ENCODE assay signal across 8 mouse cellular contexts in genomic region chr14:52008321-52009203, GRCm38 (mm10). TPM values are rescaled to one million over a fixed set of nuclear protein-coding genes. Genes with fewer than 3 reads are reported as not detected.
DNase-seq lines count a peak whose midpoint lies in the region; ATAC-seq and TF ChIP-seq lines count a peak whose summit lies in the region.

No protein-coding gene starts in this region.

- no peak overlapping the region for H3K27ac ChIP-seq in MEL (ENCODE audit: control insufficient read depth, low read depth, low read length)
- H3K27ac ChIP-seq in lung, embryonic 16.5 days (ENCODE audit: low read length), result no peak overlapping the region
- H3K27ac ChIP-seq in thymus, adult 2 months (ENCODE audit: control insufficient read depth, insufficient read depth, low read length), result peak overlapping the region; percentile 82

- no peaks in the 10 kb centered on the region for H3K79me2 ChIP-seq in MEL (ENCODE audit: control insufficient read depth, insufficient read depth, low read length, poor library complexity)

- no peak overlapping the region for H3K4me2 ChIP-seq in lung, embryonic 16.5 days (ENCODE audit: low read depth, low read length)

- no peak overlapping the region for H3K9ac ChIP-seq in MEL (ENCODE audit: control insufficient read depth, low read depth, low read length, poor library complexity, severe bottlenecking)
- no peak overlapping the region for H3K9ac ChIP-seq in lung, embryonic 16.5 days (ENCODE audit: low read length)

- no peak overlapping the region for H3K4me3 ChIP-seq in MEL (ENCODE audit: control insufficient read depth in 1 of 2, insufficient read depth in 1 of 2, low read depth in 2 of 2, low read length in 2 of 2)
- H3K4me3 ChIP-seq in lung, embryonic 16.5 days (ENCODE audit: low read length), result no peak overlapping the region
- peak overlapping the region; percentile 49 for H3K4me3 ChIP-seq in thymus, adult 2 months (ENCODE audit: control insufficient read depth, insufficient read depth, low read length)

- TF ChIP-seq EP300 in MEL (IDR thresholded peaks at IDR 0.05; ENCODE audit: low read depth in 1 of 2, low read length in 2 of 2), result no peak

- DNase-seq in MEL (ENCODE audit: low read depth, low spot score), result peak; percentile 86
- DNase-seq in cerebellum, adult 8-10 months, result peak; percentile 96
- peak; percentile 92 for DNase-seq in forelimb bud, embryonic 11.5 days (ENCODE audit: low read depth, low spot score)
- peak; percentile 95 for DNase-seq in heart, postnatal 4 days
- peak; percentile 86 for DNase-seq in layer of hippocampus, adult 9-11 months
- DNase-seq in ovary, postnatal 10 days (ENCODE audit: low spot score), result peak; percentile 82
- peak; percentile 95 for DNase-seq in thymus, adult 2 months

- H3K9me3 ChIP-seq in MEL (replicated peaks; ENCODE audit: insufficient read depth, low read length), result no peaks in the 10 kb centered on the region
- H3K9me3 ChIP-seq in lung, embryonic 16.5 days (ENCODE audit: control insufficient read depth, low read length), result no peaks in the 10 kb centered on the region

- H3K27me3 ChIP-seq in MEL (ENCODE audit: control insufficient read depth in 1 of 2, insufficient read depth in 2 of 2, low read length in 2 of 2), result no peaks in the 10 kb centered on the region
- H3K27me3 ChIP-seq in lung, embryonic 16.5 days (ENCODE audit: control insufficient read depth, insufficient read depth, low read depth, low read length), result no peaks in the 10 kb centered on the region
- no peaks in the 10 kb centered on the region for H3K27me3 ChIP-seq in thymus, adult 2 months (ENCODE audit: control insufficient read depth, insufficient read depth, low read length)

- peak; percentile 91 to 100 (median 100) for TF ChIP-seq CTCF in MEL (IDR thresholded peaks at IDR 0.05 in 2 of 3, conservative IDR thresholded peaks at IDR 0.05 in 1 of 3; ENCODE audit: control insufficient read depth in 1 of 3, insufficient read depth in 1 of 3, low read depth in 2 of 3, low read length in 3 of 3, poor library complexity in 1 of 3, severe bottlenecking in 1 of 3)
- TF ChIP-seq CTCF in thymus, adult 2 months (IDR thresholded peaks at IDR 0.05; ENCODE audit: borderline replicate concordance, control insufficient read depth, extremely low read depth, insufficient read depth, low read length, poor library complexity), result peak; percentile 99

- TF ChIP-seq POLR2A in MEL (IDR thresholded peaks at IDR 0.05; ENCODE audit: control insufficient read depth in 1 of 2, insufficient read depth in 1 of 2, low read depth in 1 of 2, low read length in 2 of 2, poor library complexity in 1 of 2), result no peak
- TF ChIP-seq POLR2A in thymus, adult 2 months (IDR thresholded peaks at IDR 0.05; ENCODE audit: control insufficient read depth, extremely low read depth, insufficient read depth, low read length, poor library complexity), result no peak; the same call in 1 of the 2 replicates

- no peaks in the 10 kb centered on the region for H3K4me1 ChIP-seq in MEL (ENCODE audit: control insufficient read depth in 1 of 2, insufficient read depth in 2 of 2, low read length in 2 of 2)
- peaks cover 17% of the 10 kb centered on the region for H3K4me1 ChIP-seq in lung, embryonic 16.5 days (replicated peaks; ENCODE audit: control insufficient read depth, insufficient read depth, low read length)
- peaks cover 63% of the 10 kb centered on the region for H3K4me1 ChIP-seq in thymus, adult 2 months (replicated peaks; ENCODE audit: control insufficient read depth, insufficient read depth, low read length)

- peak; percentile 81 for ATAC-seq in lung, embryonic 16.5 days (ENCODE audit: low read depth)

- peak; percentile 78 for TF ChIP-seq RAD21 in MEL (IDR thresholded peaks at IDR 0.05; ENCODE audit: low read depth, low read length)

- no peaks in the 10 kb centered on the region; a peak in 1 of 4 replicates for H3K36me3 ChIP-seq in MEL (ENCODE audit: control insufficient read depth in 1 of 2, insufficient read depth in 2 of 2, low read length in 2 of 2)
- peaks cover 31% of the 10 kb centered on the region for H3K36me3 ChIP-seq in lung, embryonic 16.5 days (ENCODE audit: control insufficient read depth, insufficient read depth, low read length)
- H3K36me3 ChIP-seq in thymus, adult 2 months (ENCODE audit: control insufficient read depth, insufficient read depth, low read length), result peaks cover 12% of the 10 kb centered on the region

- 47% methylated on average over 38 of the region's 38 CpGs for WGBS in lung, embryonic 16.5 days
- 14% methylated on average over 38 of the region's 38 CpGs for WGBS in thymus, adult 2 months

TF ChIP-seq in MEL, 35 proteins besides CTCF, POLR2A, EP300 and RAD21:
- TF ChIP-seq JUND (IDR thresholded peaks at IDR 0.05; ENCODE audit: low read depth, low read length) (no peak), SMC3 (IDR thresholded peaks at IDR 0.05; ENCODE audit: low read depth, low read length) (peak; percentile 94), SIN3A (IDR thresholded peaks at IDR 0.05; ENCODE audit: low read length) (peak; percentile 56; the same call in 1 of the 2 replicates), ZNF384 (IDR thresholded peaks at IDR 0.05; ENCODE audit: low read depth, low read length) (0 out of 2 replicates have a peak, but pooled peaks have one; percentile 46), BHLHE40 (IDR thresholded peaks at IDR 0.05; ENCODE audit: borderline replicate concordance, low read depth, low read length) (no peak), HCFC1 (IDR thresholded peaks at IDR 0.05; ENCODE audit: low read depth, low read length) (peak; percentile 51; the same call in 1 of the 2 replicates), ZC3H11A (IDR thresholded peaks at IDR 0.05; ENCODE audit: low read depth, low read length) (peak; percentile 76), MAZ (IDR thresholded peaks at IDR 0.05; ENCODE audit: low read depth, low read length) (peak; percentile 37; the same call in 1 of the 2 replicates), ZKSCAN1 (IDR thresholded peaks at IDR 0.05; ENCODE audit: low read depth, low read length) (no peak)

RNA-seq across cellular contexts. Expression of gene Tmem253, which starts 6.9 kb away (rescaled TPM):
- 0.39 and 0.46 TPM in 2 replicates for total RNA-seq in MEL (2012; rRNA removed)
- polyA plus RNA-seq in MEL (2012; ENCODE audit: insufficient read depth in 1 of 2, insufficient read length in 2 of 2, low read depth in 1 of 2, low replicate concordance in 2 of 2, missing spikeins in 1 of 2), result 1 to 10 TPM in 1 of 2 experiments, not detected in 1; 3.6 TPM
- total RNA-seq in heart, postnatal 4 days (2021), result 1 to 10 TPM; 1.4 to 1.8 TPM
- polyA plus RNA-seq in lung, embryonic 16.5 days (2015; fragmentation: Nextera tagmentation; extraction: Ambion mirVana), result 0.21 and 0.34 TPM in 2 replicates
- polyA plus RNA-seq in thymus, adult 2 months (2012; rRNA removed), result 2.9 TPM in 2 replicates

RNA-seq across cellular contexts. Expression of gene Zfp219, which starts 12.0 kb away (rescaled TPM):
- 32.1 and 36.3 TPM in 2 replicates for total RNA-seq in MEL (2012; rRNA removed)
- 10 to 100 TPM in 1 of 2 experiments, not detected in 1; 46.9 TPM for polyA plus RNA-seq in MEL (2012; ENCODE audit: insufficient read depth in 1 of 2, insufficient read length in 2 of 2, low read depth in 1 of 2, low replicate concordance in 2 of 2, missing spikeins in 1 of 2)
- 10 to 100 TPM; 37.5 to 42.0 TPM for total RNA-seq in heart, postnatal 4 days (2021)
- polyA plus RNA-seq in lung, embryonic 16.5 days (2015; fragmentation: Nextera tagmentation; extraction: Ambion mirVana), result 20.1 and 20.8 TPM in 2 replicates
- polyA plus RNA-seq in thymus, adult 2 months (2012; rRNA removed), result 253 and 269 TPM in 2 replicates

RNA-seq across cellular contexts. Expression of gene Arhgef40, which starts 24.0 kb away (rescaled TPM):
- 6.4 and 9.9 TPM in 2 replicates for total RNA-seq in MEL (2012; rRNA removed)
- polyA plus RNA-seq in MEL (2012; ENCODE audit: insufficient read depth in 1 of 2, insufficient read length in 2 of 2, low read depth in 1 of 2, low replicate concordance in 2 of 2, missing spikeins in 1 of 2), result 100 to 1,000 TPM in 1 of 2 experiments, 10 to 100 TPM in 1; 37.5 to 150 TPM
- total RNA-seq in heart, postnatal 4 days (2021), result 10 to 100 TPM; 64.6 to 65.6 TPM
- polyA plus RNA-seq in lung, embryonic 16.5 days (2015; fragmentation: Nextera tagmentation; extraction: Ambion mirVana), result 95.0 and 98.4 TPM in 2 replicates
- 55.2 and 62.3 TPM in 2 replicates for polyA plus RNA-seq in thymus, adult 2 months (2012; rRNA removed)

RNA-seq across cellular contexts. Expression of gene Olfr221, which starts 33.7 kb away (rescaled TPM):
- total RNA-seq in MEL (2012; rRNA removed), result not detected in 2 replicates
- polyA plus RNA-seq in MEL (2012; ENCODE audit: insufficient read depth in 1 of 2, insufficient read length in 2 of 2, low read depth in 1 of 2, low replicate concordance in 2 of 2, missing spikeins in 1 of 2), result not detected
- total RNA-seq in heart, postnatal 4 days (2021), result not detected
- not detected in 2 replicates for polyA plus RNA-seq in lung, embryonic 16.5 days (2015; fragmentation: Nextera tagmentation; extraction: Ambion mirVana)
- polyA plus RNA-seq in thymus, adult 2 months (2012; rRNA removed), result not detected in 2 replicates
